Mouse (Mus musculus): ENCODE data around the gene Arsa. TPM values are rescaled to one million over a fixed set of nuclear protein-coding genes. Genes with fewer than 3 reads are reported as not detected.
A peak's percentile ranks its signal among the peaks of the same experiment; 100 is the strongest.

Gene Arsa
- total RNA-seq, 2 experiments from 2014 or later: 3.0 to 4.6 TPM

DNA sequence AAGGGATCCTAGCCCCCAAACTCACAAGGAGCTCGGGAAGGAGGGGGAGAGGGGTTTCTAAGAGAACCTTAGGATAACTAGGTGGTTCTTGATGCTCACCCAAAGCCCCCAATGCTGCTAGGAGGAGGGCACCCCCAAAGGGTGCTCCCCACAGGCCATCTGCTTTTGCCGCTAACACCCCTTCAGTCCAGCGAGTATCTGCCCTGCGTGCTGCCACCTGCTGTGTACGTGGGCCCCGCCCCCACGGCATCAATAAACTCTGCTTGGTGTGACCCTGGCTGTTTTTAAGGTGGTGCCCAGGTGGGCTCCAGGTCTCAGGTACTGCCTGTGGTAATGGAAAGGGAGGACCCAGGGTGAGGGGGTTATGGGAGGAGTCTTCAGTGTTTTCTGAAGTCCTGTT lies 15.0 kb downstream of the Arsa start:
- DNase-seq: no peak
- Histone ChIP-seq H3K27ac (no peak overlapping the region), H3K4me3 (no peak overlapping the region)
- no peak for TF ChIP-seq CTCF (IDR thresholded peaks at IDR 0.05)
- intact Hi-C loops (cut with DNase I): no loop called here

- no peak for TF ChIP-seq CTCF (IDR thresholded peaks at IDR 0.05)
- no peak overlapping the region for H3K4me3 ChIP-seq
- intact Hi-C loops (cut with DNase I): no loop called here
- DNase-seq: no peak
- no peak overlapping the region for H3K27ac ChIP-seq
Measured at GRCm38 (mm10) chr15:89461321-89461720, 15.9 kb downstream of the Arsa start.

DNA sequence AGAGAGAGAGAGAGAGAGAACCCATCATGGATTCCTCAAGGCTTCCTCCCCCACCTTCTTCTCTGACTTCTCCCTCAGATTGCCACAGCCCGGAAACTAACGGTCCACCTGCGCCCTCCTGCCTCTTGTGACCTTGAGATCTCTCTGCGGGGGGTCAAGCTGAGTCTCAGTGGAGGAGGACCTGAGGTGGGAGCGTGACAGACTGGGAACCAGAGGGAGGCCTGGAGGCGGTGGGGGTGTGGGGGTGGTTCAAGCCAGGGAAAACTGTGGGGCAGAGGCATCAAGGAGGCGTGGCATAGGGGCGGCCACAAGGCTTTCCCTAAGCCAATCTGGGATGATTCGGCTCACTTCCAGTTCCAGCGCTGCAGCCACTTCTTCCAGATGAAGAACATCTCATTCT lies 16.9 kb downstream of the Arsa start:
- TF ChIP-seq CTCF (IDR thresholded peaks at IDR 0.05): no peak
- Histone ChIP-seq H3K4me3 (no peak overlapping the region), H3K27ac (no peak overlapping the region)
- no peak for DNase-seq
- intact Hi-C loops (cut with DNase I): no loop called here

DNA sequence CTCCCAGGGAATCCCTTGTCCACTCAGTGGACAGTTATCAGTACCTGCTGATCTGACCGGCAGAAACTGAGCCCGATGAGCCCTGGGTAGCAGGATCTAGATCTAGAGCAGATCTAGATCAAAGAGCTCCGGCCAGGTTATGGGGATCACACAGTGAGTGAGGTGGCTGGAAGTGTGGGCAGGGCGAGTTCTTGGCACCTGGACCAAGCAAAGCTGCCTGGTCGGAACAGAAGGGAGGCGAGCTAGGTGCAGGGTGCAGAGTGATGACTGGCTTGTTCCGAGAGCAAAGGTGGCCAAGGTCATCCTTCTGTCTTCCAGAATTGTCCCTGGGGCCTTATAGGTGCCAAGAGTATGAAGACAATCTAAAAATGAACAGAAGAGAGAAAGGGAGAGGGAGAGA lies 17.4 kb downstream of the Arsa start:
- intact Hi-C loops (cut with DNase I): no loop called here
- no peak for DNase-seq
- no peak overlapping the region for H3K4me3 ChIP-seq
- TF ChIP-seq CTCF (IDR thresholded peaks at IDR 0.05): no peak
- no peak overlapping the region for H3K27ac ChIP-seq

DNA sequence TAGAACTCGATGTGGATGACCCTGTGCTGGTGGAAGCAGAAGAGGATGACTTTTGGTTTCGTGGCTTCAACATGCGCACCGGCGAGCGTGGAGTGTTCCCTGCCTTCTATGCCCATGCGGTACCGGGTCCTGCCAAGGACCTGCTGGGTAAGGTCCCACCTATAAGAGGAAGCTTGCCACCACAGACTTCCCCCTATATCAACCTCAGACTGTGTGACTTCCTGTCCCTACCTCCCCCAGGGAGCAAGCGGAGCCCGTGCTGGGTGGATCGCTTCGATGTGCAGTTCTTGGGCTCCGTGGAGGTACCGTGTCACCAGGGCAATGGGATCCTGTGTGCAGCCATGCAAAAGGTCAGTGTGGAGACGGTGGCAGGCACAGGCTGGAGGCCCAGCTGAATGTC lies 18.3 kb downstream of the Arsa start:
- Histone ChIP-seq H3K27ac (no peak overlapping the region), H3K4me3 (no peak overlapping the region)
- TF ChIP-seq CTCF (IDR thresholded peaks at IDR 0.05): no peak
- intact Hi-C loops (cut with DNase I): no loop called here
- no peak for DNase-seq

DNA sequence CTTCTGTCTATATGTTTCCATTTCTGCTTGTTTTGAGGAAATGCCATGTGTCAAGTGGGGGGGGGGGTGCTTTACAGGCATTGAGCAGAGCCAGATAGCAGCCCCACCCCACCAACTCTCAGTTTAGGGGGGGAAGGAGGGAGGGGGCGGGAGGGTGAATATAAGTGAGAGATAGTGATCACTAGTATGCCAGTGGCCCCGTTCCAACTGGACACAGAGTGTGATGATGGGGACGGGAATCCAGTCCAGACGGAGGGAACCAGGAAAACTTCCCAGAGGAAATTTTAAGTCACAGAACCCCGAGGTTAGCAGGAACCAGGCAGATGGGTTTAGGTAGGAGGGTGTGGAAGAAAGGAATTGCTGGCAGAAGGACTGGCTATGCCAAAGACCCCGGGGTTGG lies 21.6 kb downstream of the Arsa start:
- intact Hi-C loops (cut with DNase I): no loop called here
- no peak overlapping the region for H3K4me3 ChIP-seq
- no peak for DNase-seq
- no peak for TF ChIP-seq CTCF (IDR thresholded peaks at IDR 0.05)
- H3K27ac ChIP-seq: no peak overlapping the region

- DNase-seq: no peak
- H3K4me3 ChIP-seq: no peak overlapping the region
- no peak overlapping the region for H3K27ac ChIP-seq
- intact Hi-C loops (cut with DNase I): no loop called here
- no peak for TF ChIP-seq CTCF (IDR thresholded peaks at IDR 0.05)
Measured at GRCm38 (mm10) chr15:89454857-89455256, 22.4 kb downstream of the Arsa start.

DNA sequence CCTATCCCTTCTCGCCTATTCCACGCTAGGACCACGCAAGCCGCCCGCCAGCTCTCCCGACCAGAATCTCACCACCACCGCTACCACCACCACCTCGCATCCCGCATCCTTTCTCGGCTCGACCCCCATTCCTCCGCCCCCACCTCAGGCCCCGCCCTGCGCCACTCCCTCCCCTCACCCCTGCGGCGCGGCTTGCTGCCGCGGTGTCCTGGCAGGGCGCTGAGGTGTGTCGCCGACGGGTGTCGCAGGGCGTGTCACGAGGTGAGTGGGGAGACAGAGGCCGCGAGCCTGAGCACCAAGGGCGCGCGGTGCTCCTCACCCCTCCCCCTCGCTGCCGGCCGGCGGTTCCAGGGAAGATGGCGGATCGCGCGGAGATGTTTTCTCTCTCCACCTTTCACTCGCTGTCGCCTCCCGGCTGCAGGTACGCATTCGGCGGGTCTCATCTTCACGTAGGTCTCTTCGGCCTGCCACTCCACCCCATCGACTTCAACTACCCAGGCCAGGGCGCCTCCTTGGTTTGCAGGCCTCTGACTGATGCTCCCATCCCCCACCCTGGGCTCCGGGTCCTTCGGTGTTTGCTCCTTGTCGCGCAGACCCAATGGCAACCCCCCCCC lies 23.3 kb downstream of the Arsa start, which contains the start of gene Mapk8ip2:
Mapk8ip2 (plus strand) TSS at position 49 of the 614 bp plus-strand sequence.
- H3K27ac ChIP-seq: no peak within 1 kb of the TSS
- intact Hi-C loops (cut with DNase I): no loop called here
- TF ChIP-seq CTCF (IDR thresholded peaks at IDR 0.05): no peak
- peak within 1 kb of the TSS; percentile 65 for H3K4me3 ChIP-seq
- DNase-seq: no peak

DNA sequence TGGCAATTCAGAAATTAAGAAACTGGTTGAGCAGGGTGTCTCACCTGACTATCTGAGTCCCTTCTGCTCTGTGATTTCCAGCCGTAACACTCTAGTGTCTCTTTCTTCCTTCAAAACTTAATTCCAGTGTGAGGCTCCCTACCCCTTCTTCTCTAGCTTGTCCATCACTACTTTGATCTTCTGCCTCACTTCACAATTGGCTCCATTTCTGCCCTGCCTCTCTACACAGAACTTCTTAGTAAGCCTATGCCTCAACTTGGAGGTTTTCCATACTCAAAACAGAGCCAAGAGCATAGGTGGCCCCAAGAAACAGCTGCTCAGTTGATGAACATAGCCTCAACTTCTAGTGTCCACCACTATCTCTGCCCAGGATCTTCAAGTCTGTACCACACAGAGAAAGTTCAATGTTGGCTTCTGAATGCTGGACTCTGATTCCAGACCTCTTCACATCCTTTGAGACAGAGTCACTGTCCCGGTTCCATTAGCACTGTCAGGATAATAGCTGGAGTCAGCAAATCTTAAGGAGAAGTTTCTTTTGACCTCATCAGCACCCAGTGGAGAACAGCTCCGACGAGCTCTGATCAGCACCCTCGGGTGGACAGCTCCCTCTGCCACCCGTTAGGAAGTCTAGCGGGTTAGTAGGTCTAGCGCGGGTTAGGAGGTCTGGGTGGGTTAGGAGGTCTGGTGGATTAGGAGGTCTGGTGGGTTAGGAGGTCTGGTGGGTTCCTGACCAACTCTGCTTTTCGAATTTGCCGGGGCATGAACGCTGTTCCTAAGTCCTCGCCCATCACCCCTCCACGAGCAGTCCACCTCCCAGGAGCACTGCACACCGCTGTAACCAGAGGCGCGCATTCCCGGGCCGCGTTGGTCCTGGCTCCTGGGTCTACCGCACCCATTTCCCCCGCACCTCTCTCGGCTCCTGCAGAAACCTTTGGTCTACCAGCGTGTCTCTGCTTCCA lies 24.0 kb downstream of the Arsa start:
- TF ChIP-seq CTCF (IDR thresholded peaks at IDR 0.05): no peak
- intact Hi-C loops (cut with DNase I): no loop called here
- peak; percentile 60 for DNase-seq
- Histone ChIP-seq H3K27ac (no peak overlapping the region), H3K4me3 (peak overlapping the region; percentile 65)

DNA sequence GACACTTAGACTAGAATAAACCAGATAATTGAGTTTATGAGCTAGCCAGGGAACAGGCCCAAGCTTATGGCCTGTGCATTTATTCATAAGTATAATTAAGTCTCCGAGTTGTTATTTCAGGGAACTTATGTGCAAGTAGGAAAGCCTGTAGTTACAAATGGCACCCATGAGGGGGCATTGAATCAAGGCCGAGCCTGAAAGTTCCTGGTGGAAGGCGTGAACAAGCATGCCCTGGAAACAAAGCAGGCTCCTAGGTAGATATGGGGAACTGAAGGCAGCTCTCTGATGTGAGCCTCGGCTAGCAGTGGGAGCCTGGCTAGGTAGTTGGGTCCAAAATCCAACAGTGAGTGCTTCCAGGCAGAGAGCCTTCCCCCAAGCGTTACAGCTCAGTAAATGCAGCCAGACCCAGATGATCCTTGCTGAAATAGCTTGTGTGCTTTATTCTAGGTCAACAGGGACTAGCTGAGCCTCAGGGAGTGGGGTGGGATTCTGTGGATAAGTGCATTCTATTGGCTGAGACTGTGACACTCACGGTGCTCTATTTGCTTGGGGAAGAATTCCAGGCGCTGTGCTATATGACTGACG lies 34.6 kb downstream of the Arsa start:
- intact Hi-C loops (cut with DNase I): no loop called here
- Histone ChIP-seq H3K4me3 (no peak overlapping the region), H3K27ac (no peak overlapping the region)
- DNase-seq: no peak
- no peak; the same call in 1 of the 2 replicates for TF ChIP-seq CTCF (IDR thresholded peaks at IDR 0.05)

GRCm38 (mm10) chr15:89435878-89436277 lies 41.3 kb downstream of the Arsa start:
- no peak overlapping the region for H3K4me3 ChIP-seq
- DNase-seq: no peak
- intact Hi-C loops (cut with DNase I): no loop called here
- TF ChIP-seq CTCF (IDR thresholded peaks at IDR 0.05): no peak
- no peak overlapping the region for H3K27ac ChIP-seq

DNA sequence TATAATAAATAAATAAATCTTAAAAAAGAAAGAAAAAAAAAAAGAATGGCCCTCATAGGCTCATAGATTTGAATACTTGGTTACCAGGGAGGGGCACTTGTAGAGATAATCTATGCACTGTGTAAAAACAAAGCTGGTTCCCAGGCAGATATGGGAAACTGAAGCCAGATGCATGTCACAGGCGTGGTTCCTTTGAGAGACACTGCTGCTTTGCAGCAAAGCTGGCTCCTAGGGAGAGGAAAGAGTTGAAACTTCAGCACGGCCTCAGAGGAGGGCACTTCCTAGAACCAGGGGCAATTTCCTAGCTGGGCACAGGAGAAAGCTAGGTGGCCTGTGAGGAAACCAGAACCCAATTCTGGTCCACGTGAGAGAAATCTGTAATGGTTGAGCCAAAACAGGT lies 43.1 kb downstream of the Arsa start:
- Histone ChIP-seq H3K27ac (no peak overlapping the region), H3K4me3 (no peak overlapping the region)
- no peak for TF ChIP-seq CTCF (IDR thresholded peaks at IDR 0.05)
- DNase-seq: no peak
- intact Hi-C loops (cut with DNase I): no loop called here

DNA sequence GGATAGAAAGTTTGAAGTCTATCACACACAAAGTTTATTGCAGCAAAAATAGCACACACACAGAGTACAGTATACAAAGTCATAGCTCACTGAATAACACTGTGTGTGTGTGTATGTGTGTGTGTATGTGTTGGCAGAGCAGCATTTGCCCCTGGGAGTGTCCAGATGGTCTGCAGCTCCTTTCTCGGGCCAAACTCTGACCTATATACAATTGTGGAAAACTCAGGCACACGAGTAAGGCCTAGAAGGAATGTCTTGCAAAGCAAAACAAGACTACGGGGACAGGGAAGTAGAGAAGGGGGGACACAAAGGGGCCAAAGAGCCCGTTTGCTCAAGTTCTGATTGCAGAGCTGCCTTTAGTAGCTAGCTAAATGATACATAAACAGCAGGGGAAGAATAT lies 44.3 kb downstream of the Arsa start:
- intact Hi-C loops (cut with DNase I): no loop called here
- H3K4me3 ChIP-seq: no peak overlapping the region
- TF ChIP-seq CTCF (IDR thresholded peaks at IDR 0.05): no peak
- H3K27ac ChIP-seq: no peak overlapping the region
- no peak for DNase-seq

Measured in gastrocnemius, adult 2 months (tissue).